Mouse (Mus musculus) erythroid progenitor cell, adult 5-6 weeks (primary cell): ENCODE results near the gene Rsad1. TPM values are rescaled to one million over a fixed set of nuclear protein-coding genes. Genes with fewer than 3 reads are reported as not detected.

Experiments used
- ATAC-seq: replicated peaks from 2 replicates; pipeline ENCODE4 v1.8.0; 2016; ENCODE audit warnings: moderate number of reproducible peaks, mild to moderate bottlenecking, moderate TSS enrichment, inconsistent platforms; ENCODE audit not compliant: poor library complexity, low FRiP score, severe bottlenecking
- total RNA-seq, 2 experiments: library from RNA; stranded (forward) in 1 of 2; stranded (reverse) in 1 of 2; fragments of 150-400 nt in 1 of 2; fragments of 186-747, 209-891 nt in 1 of 2; gene quantifications; 2 replicates each; pipeline versions ENCODE4 v1.2.3 to v1.2.4; 2015 to 2017; ENCODE audit warnings: low replicate concordance in 2 of 2

Gene Rsad1
- total RNA-seq, 2 experiments from 2014 or later = 0.23 to 0.84 TPM

DNA sequence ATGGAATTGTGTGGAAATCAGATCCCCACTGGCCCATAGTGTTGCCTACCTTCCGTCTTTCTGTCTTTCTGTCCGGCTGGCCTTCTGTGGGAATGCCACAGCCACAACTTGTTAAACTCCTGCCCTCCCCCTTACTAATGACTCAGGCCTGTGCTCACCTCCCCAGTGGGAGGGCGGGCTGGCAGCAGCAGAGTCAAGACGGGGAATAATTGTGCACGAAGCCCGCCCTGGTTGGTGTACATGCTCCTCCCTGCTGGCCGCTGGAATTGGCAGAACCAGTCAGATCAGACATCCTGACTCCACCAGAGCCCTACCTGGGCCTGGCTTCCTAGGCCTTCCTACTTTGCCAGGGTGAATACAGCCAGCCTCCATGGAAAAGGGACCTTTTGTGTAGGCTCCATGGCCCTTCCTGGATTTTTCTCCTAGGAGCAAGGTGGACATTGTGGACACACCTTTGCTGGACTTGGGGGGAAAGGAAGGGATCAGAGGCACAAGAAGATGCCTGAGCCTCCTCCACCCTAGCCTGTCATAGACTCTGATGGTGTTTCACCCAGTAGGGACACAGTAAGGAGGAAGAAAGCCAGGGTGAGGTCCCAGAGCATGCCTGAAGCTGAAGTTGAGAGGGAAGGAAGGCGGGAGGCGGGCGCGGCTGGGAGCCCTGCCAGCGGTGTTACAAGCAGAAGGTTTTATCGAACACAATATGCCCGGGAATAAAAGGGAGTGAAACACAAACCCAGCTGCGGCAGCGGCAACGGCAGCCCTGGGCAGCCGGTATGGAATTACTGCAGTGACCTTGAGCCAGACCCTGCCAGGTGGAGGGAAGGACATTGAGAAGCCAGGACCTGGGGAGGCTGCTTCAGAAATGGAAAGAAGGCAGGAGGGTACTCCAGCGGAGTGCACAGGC, 50.7 kb downstream of the Rsad1 start:
- no peak for ATAC-seq

DNA sequence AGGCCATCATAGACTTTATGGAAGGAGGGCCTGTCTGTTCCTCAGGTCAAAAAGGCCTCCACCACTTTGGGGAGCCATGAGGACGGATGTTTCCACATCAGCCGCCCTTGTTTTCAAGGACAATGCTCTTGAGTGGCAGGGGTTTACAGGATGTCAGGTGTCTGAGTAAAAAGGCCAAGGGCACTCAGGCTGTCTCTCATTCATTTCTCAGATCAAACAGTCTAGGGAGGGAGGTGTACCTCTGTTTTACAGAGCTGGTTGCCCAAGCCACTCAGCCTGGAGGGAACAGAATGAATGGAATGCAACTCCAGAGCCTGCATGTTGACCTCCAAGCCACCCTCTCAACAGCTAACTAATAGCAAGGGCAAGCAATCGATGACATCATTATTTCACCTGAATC, 53.6 kb downstream of the Rsad1 start:
- no peak for ATAC-seq

DNA sequence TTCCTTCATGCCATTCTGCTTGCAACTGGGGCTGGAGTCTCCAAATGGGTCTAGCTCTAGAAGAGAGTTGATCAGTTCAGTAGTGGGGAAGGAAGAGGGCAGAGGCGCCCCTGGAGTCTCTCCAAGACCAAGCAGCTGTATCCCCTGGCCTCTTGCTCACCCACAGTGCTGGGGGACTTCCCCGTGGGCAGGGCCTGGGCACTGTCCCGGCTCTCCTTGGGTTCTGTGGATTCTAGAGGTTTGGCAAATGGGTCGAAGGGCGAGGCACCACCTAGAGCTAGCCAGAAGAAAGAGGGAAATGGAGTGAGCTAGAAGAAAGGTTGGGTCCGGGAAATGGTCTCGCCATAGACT, 57.3 kb downstream of the Rsad1 start:
- ATAC-seq = no peak

GRCm38 (mm10) chr11:94491035-94491748, 57.9 kb downstream of the Rsad1 start:
- ATAC-seq = no peak

Other genes starting within 250 kb of the Rsad1 start
- 261 and 280 TPM in 2 replicates for gene Luc7l3, start 227.3 kb downstream of the Rsad1 start, total RNA-seq (2015; ENCODE audit: low replicate concordance)
- gene Luc7l3, start 227.3 kb downstream of the Rsad1 start, total RNA-seq (2017; ENCODE audit: low replicate concordance) = 596 and 607 TPM in 2 replicates
- 12.2 and 39.6 TPM in 2 replicates for gene Ankrd40, start 221.3 kb downstream of the Rsad1 start, total RNA-seq (2015; ENCODE audit: low replicate concordance)
- 22.2 and 28.6 TPM in 2 replicates for gene Ankrd40, start 221.3 kb downstream of the Rsad1 start, total RNA-seq (2017; ENCODE audit: low replicate concordance)
- 2.9 and 6.7 TPM in 2 replicates for gene Abcc3, start 156.3 kb downstream of the Rsad1 start, total RNA-seq (2015; ENCODE audit: low replicate concordance)
- gene Abcc3, start 156.3 kb downstream of the Rsad1 start, total RNA-seq (2017; ENCODE audit: low replicate concordance) = 4.5 TPM in 1 of 2 replicates, not detected in the other
- 208 and 236 TPM in 2 replicates for gene Cacna1g, start 75.1 kb downstream of the Rsad1 start, total RNA-seq (2015; ENCODE audit: low replicate concordance)
- 142 TPM in 2 replicates for gene Cacna1g, start 75.1 kb downstream of the Rsad1 start, total RNA-seq (2017; ENCODE audit: low replicate concordance)
- not detected in 2 replicates for gene Spata20, start 63.1 kb downstream of the Rsad1 start, total RNA-seq (2015; ENCODE audit: low replicate concordance)
- not detected in 2 replicates for gene Spata20, start 63.1 kb downstream of the Rsad1 start, total RNA-seq (2017; ENCODE audit: low replicate concordance)
- gene Epn3, start 49.3 kb downstream of the Rsad1 start, total RNA-seq (2015; ENCODE audit: low replicate concordance) = not detected in 2 replicates
- gene Epn3, start 49.3 kb downstream of the Rsad1 start, total RNA-seq (2017; ENCODE audit: low replicate concordance) = not detected in 2 replicates
- not detected in 2 replicates for gene Mycbpap, start 27.5 kb downstream of the Rsad1 start, total RNA-seq (2015; ENCODE audit: low replicate concordance)
- gene Mycbpap, start 27.5 kb downstream of the Rsad1 start, total RNA-seq (2017; ENCODE audit: low replicate concordance) = not detected in 2 replicates
- not detected in 2 replicates for gene Chad, start 15.8 kb upstream of the Rsad1 start, total RNA-seq (2015; ENCODE audit: low replicate concordance)
- gene Chad, start 15.8 kb upstream of the Rsad1 start, total RNA-seq (2017; ENCODE audit: low replicate concordance) = not detected in 2 replicates
- gene Acsf2, start 52.6 kb upstream of the Rsad1 start, total RNA-seq (2015; ENCODE audit: low replicate concordance) = 4.2 and 9.7 TPM in 2 replicates
- gene Acsf2, start 52.6 kb upstream of the Rsad1 start, total RNA-seq (2017; ENCODE audit: low replicate concordance) = 2.3 and 2.5 TPM in 2 replicates
- gene Lrrc59, start 80.5 kb upstream of the Rsad1 start, total RNA-seq (2015; ENCODE audit: low replicate concordance) = 11.3 and 20.2 TPM in 2 replicates
- 15.8 and 16.4 TPM in 2 replicates for gene Lrrc59, start 80.5 kb upstream of the Rsad1 start, total RNA-seq (2017; ENCODE audit: low replicate concordance)
- gene Mrpl27, start 104.5 kb upstream of the Rsad1 start, total RNA-seq (2015; ENCODE audit: low replicate concordance) = 16.8 and 20.9 TPM in 2 replicates
- gene Mrpl27, start 104.5 kb upstream of the Rsad1 start, total RNA-seq (2017; ENCODE audit: low replicate concordance) = 24.5 and 27.2 TPM in 2 replicates
- gene Eme1, start 104.7 kb upstream of the Rsad1 start, total RNA-seq (2015; ENCODE audit: low replicate concordance) = 3.4 and 15.9 TPM in 2 replicates
- gene Eme1, start 104.7 kb upstream of the Rsad1 start, total RNA-seq (2017; ENCODE audit: low replicate concordance) = 29.4 and 34.9 TPM in 2 replicates
- gene Xylt2, start 128.3 kb upstream of the Rsad1 start, total RNA-seq (2015; ENCODE audit: low replicate concordance) = 1.1 and 2.5 TPM in 2 replicates
- 0.51 and 2.9 TPM in 2 replicates for gene Xylt2, start 128.3 kb upstream of the Rsad1 start, total RNA-seq (2017; ENCODE audit: low replicate concordance)
- not detected in 2 replicates for gene Gm11541, start 155.2 kb upstream of the Rsad1 start, total RNA-seq (2015; ENCODE audit: low replicate concordance)
- gene Gm11541, start 155.2 kb upstream of the Rsad1 start, total RNA-seq (2017; ENCODE audit: low replicate concordance) = not detected in 2 replicates
- gene Cdc34b, start 192.5 kb upstream of the Rsad1 start, total RNA-seq (2015; ENCODE audit: low replicate concordance) = not detected in 2 replicates
- gene Cdc34b, start 192.5 kb upstream of the Rsad1 start, total RNA-seq (2017; ENCODE audit: low replicate concordance) = 0.15 TPM in 1 of 2 replicates, not detected in the other
- not detected in 2 replicates for gene Tmem92, start 233.4 kb upstream of the Rsad1 start, total RNA-seq (2015; ENCODE audit: low replicate concordance)
- gene Tmem92, start 233.4 kb upstream of the Rsad1 start, total RNA-seq (2017; ENCODE audit: low replicate concordance) = not detected in 2 replicates